Mouse (Mus musculus): ENCODE data around the gene Lysmd4.

Lysmd4 gene

DNA sequence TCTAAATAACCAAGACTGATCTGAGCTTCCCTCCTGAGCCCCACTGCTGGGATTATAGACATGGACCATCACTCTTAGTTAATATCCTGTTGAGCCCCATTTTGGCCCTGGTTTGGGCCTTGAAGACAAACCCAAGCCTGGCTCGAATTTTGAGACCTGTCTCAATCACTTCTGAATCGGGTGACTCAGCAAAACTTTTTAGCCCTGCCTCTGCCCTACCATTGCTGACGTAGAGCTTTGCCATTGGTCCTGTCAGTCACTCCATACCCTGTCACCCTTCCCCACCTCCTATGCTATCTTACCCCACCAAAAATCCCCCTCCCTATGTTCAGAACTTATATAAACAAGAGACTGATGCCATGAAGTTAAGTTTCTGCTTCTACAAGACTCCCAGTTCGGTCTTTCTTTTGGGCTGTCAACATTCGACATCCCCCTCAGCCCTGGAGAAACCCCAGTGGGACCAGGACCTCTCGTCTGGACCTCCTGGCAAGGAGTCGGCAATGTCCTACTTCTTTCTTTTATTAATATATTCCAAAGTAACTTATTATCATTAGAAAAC lies 119.8 kb downstream of the Lysmd4 start:
- DNase-seq (ENCODE audit: low spot score) = no peak

DNA sequence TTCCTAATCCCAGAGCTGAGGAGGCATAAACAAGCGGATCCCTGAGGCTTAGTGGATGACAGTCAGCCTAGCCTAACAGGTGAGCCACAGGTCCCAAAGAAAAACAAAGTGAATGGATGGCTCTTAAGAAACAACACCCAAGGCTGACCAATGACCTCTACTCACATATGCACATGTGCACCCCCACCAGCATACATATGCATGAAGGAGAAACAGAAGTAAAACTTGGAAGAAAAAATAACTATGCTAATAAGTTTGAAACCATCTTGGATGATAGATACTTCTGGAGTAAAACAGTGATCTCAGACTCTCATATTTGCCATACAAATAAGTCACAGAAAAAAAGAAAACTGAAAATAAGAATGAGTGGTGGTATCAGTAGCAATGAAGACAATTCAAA lies 122.1 kb downstream of the Lysmd4 start:
- no peak for DNase-seq (ENCODE audit: low spot score)

DNA sequence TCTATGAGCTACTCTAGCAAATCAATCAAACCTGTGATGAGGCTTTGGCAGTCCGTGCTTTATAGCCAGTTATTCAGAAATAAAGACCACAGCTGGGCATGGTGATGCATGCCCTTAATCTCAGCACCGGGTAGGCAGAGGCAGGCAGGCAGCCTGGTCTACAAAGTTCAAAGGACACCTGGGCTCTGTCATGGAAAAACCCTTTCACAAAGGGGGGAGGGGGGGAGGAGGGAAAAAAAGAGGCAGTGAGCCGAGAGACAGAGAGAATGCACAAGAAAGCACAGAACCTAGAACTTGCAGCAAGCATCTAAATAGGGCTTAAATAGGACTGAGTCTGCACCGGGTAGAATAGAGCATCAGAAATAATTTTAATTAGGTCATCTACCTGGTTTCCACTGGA lies 130.6 kb downstream of the Lysmd4 start:
- DNase-seq (ENCODE audit: low spot score) = no peak

- no peak for DNase-seq (ENCODE audit: low spot score)
Observed at GRCm38 (mm10) chr7:67353667-67354066, 131.3 kb downstream of the Lysmd4 start.

- DNase-seq (ENCODE audit: low spot score) = no peak
Observed at GRCm38 (mm10) chr7:67355870-67356269, 133.5 kb downstream of the Lysmd4 start.

All from testis, postnatal 10 days (tissue).